Mouse (Mus musculus): Measurements from ENCODE around the gene Tent5c.

DNA sequence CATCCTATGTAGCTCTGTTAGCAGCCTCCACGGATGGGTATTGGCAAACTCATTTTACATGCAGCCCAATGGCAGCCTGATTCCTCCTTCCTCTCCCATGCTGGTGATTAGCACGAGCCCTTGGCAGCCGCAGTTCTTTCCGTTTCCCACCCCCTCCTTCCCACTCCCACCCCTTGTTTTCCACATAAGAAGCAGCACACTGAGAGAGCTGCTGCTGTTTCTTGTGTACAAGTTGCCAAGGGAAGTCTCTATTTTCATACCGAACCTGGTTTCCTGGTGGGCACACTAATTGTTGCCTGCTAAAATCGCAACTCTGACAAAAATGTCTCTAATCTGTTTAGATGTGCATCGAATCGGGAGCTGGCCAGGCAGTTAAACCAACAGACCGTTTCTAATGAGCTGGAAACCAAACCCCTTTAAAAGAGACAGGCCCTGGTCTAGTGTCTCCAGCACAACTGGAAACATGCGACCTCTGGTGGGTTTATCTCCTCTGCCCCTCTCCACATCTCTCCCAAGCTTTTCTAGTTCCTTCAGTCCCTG, 71.3 kb downstream of the Tent5c start:
- TF ChIP-seq CTCF (IDR thresholded peaks at IDR 0.05; ENCODE audit: control insufficient read depth, insufficient read depth, insufficient replicate concordance, low read depth, low read length) (no peak), POLR2A (IDR thresholded peaks at IDR 0.05; ENCODE audit: control insufficient read depth, low read depth, low read length) (no peak)
